Mouse (Mus musculus) embryonic facial prominence, embryonic 12.5 days (tissue): ENCODE measurements around the gene Hist3h2a. TPM values are rescaled to one million over a fixed set of nuclear protein-coding genes. Genes with fewer than 3 reads are reported as not detected.

Source experiments
- ATAC-seq: fragments of 200-750 bp; cut with Nextera tagmentation; 2 replicates; pipeline ENCODE4 v1.8.0; 2017; ENCODE audit not compliant: insufficient number of reproducible peaks, insufficient read depth, low FRiP score, low TSS enrichment
- H3K27ac ChIP-seq: fragments of 300-500 bp; sonication (generic); 2 replicates; pipeline ENCODE4 v1.5.1; 2016; ENCODE audit warnings: mild to moderate bottlenecking
- H3K27me3 ChIP-seq: fragments of 300-500 bp; sonication (generic); 2 replicates; pipeline ENCODE4 v1.6.1; 2016; ENCODE audit warnings: mild to moderate bottlenecking, moderate library complexity
- H3K36me3 ChIP-seq: fragments of 300-500 bp; sonication (generic); 2 replicates; pipeline ENCODE4 v1.6.1; 2016; ENCODE audit warnings: mild to moderate bottlenecking
- H3K4me1 ChIP-seq: fragments of 300-500 bp; sonication (generic); 2 replicates; pipeline ENCODE4 v1.6.1; 2016
- H3K4me2 ChIP-seq: fragments of 300-500 bp; sonication (generic); replicated peaks from 2 replicates; pipeline ENCODE4 v1.6.1; 2016; ENCODE audit warnings: mild to moderate bottlenecking, moderate library complexity
- H3K4me3 ChIP-seq: fragments of 300-500 bp; sonication (generic); 2 replicates; pipeline ENCODE4 v1.5.1; 2016; ENCODE audit warnings: mild to moderate bottlenecking
- H3K9ac ChIP-seq: fragments of 300-500 bp; sonication (generic); 2 replicates; pipeline ENCODE4 v1.6.1; 2016; ENCODE audit warnings: mild to moderate bottlenecking, moderate library complexity
- H3K9me3 ChIP-seq: fragments of 300-500 bp; sonication (generic); 2 replicates; pipeline ENCODE4 v1.6.1; 2016; ENCODE audit warnings: mild to moderate bottlenecking, moderate library complexity
- WGBS: fragments of 180-500 bp; shearing (Covaris S2); methylation state at CpG from one replicate; pipeline ENCODE4 v1.1.7; 2016; 5-methylcytosine and 5-hydroxymethylcytosine counted together
- polyA plus RNA-seq: library from polyadenylated mRNA; unstranded; fragments of >200 nt; fragmentation: Nextera tagmentation; extraction: Ambion mirVana; gene quantifications from 2 replicates; pipeline ENCODE4 v1.2.1, GENCODE M21; 2016

Gene Hist3h2a
- polyA plus RNA-seq, 1 experiment from 2014 or later = 36.3 TPM

- peak overlapping the region; percentile 42 for H3K4me3 ChIP-seq
- peak overlapping the region; percentile 82 for H3K4me2 ChIP-seq
- 36% methylated on average over 15 of the region's 15 CpGs for WGBS
- peaks cover 8% of the 10 kb centered on the region; the same call in 1 of the 2 replicates for H3K36me3 ChIP-seq
- H3K9me3 ChIP-seq = no peaks in the 10 kb centered on the region; the same call in 1 of the 2 replicates
- peaks cover 25% of the 10 kb centered on the region for H3K4me1 ChIP-seq
- peaks cover 18% of the 10 kb centered on the region for H3K27me3 ChIP-seq
- H3K27ac ChIP-seq = no peak overlapping the region
- ATAC-seq = no peak
- H3K9ac ChIP-seq = no peak overlapping the region
These were observed 4.8 kb downstream of the Hist3h2a start for GRCm38 (mm10) chr11:58959186-58959825.

- Histone ChIP-seq H3K36me3 (peaks cover 8% of the 10 kb centered on the region; the same call in 1 of the 2 replicates), H3K4me3 (peak overlapping the region; percentile 42), H3K4me1 (peaks cover 25% of the 10 kb centered on the region), H3K9ac (peak overlapping the region; percentile 40; the same call in 1 of the 2 replicates), H3K27ac (no peak overlapping the region), H3K9me3 (no peaks in the 10 kb centered on the region; the same call in 1 of the 2 replicates), H3K27me3 (peaks cover 18% of the 10 kb centered on the region), H3K4me2 (peak overlapping the region; percentile 82)
- 2% methylated on average over 40 of the region's 40 CpGs for WGBS
- 0 out of 2 replicates have a peak, but pooled peaks have one; percentile 55 for ATAC-seq
These were observed 5.5 kb downstream of the Hist3h2a start for GRCm38 (mm10) chr11:58959921-58960465.

GRCm38 (mm10) chr11:58961364-58962177 is 7.1 kb downstream of the Hist3h2a start:
- H3K27ac ChIP-seq = no peak overlapping the region
- no peaks in the 10 kb centered on the region; the same call in 1 of the 2 replicates for H3K9me3 ChIP-seq
- H3K4me2 ChIP-seq = no peak overlapping the region
- peaks cover 8% of the 10 kb centered on the region; the same call in 1 of the 2 replicates for H3K36me3 ChIP-seq
- no peak overlapping the region for H3K9ac ChIP-seq
- 63% methylated on average over 50 of the region's 50 CpGs for WGBS
- ATAC-seq = no peak
- H3K4me1 ChIP-seq = peaks cover 19% of the 10 kb centered on the region
- no peak overlapping the region for H3K4me3 ChIP-seq
- H3K27me3 ChIP-seq = peaks cover 18% of the 10 kb centered on the region

GRCm38 (mm10) chr11:58963543-58963942 is 9.1 kb downstream of the Hist3h2a start:
- Histone ChIP-seq H3K4me1 (peaks cover 10% of the 10 kb centered on the region; the same call in 1 of the 2 replicates), H3K4me2 (no peak overlapping the region), H3K27me3 (peaks cover 18% of the 10 kb centered on the region), H3K9me3 (no peaks in the 10 kb centered on the region; the same call in 1 of the 2 replicates), H3K27ac (no peak overlapping the region), H3K36me3 (peaks cover 4% of the 10 kb centered on the region; the same call in 1 of the 2 replicates), H3K9ac (no peak overlapping the region), H3K4me3 (no peak overlapping the region)
- ATAC-seq = no peak
- WGBS = 39% methylated on average over 17 of the region's 17 CpGs

- WGBS = 87% methylated on average over 7 of the region's 7 CpGs
- no peak overlapping the region for H3K4me2 ChIP-seq
- H3K27me3 ChIP-seq = peaks cover 18% of the 10 kb centered on the region
- peaks cover 6% of the 10 kb centered on the region; the same call in 1 of the 2 replicates for H3K36me3 ChIP-seq
- H3K9ac ChIP-seq = no peak overlapping the region
- H3K4me3 ChIP-seq = no peak overlapping the region
- no peak for ATAC-seq
- no peaks in the 10 kb centered on the region; the same call in 1 of the 2 replicates for H3K9me3 ChIP-seq
- H3K4me1 ChIP-seq = peaks cover 10% of the 10 kb centered on the region; the same call in 1 of the 2 replicates
- no peak overlapping the region for H3K27ac ChIP-seq
These were observed 9.7 kb downstream of the Hist3h2a start for GRCm38 (mm10) chr11:58964216-58964615.

- H3K9ac ChIP-seq = no peak overlapping the region
- no peaks in the 10 kb centered on the region; the same call in 1 of the 2 replicates for H3K9me3 ChIP-seq
- H3K4me1 ChIP-seq = peaks cover 3% of the 10 kb centered on the region; the same call in 1 of the 2 replicates
- no peak overlapping the region for H3K4me3 ChIP-seq
- no peak overlapping the region for H3K27ac ChIP-seq
- no peak overlapping the region for H3K4me2 ChIP-seq
- no peak for ATAC-seq
- peaks cover 13% of the 10 kb centered on the region; the same call in 1 of the 2 replicates for H3K36me3 ChIP-seq
- peaks cover 18% of the 10 kb centered on the region for H3K27me3 ChIP-seq
- WGBS = 46% methylated on average over 12 of the region's 12 CpGs
These were observed 10.7 kb downstream of the Hist3h2a start for GRCm38 (mm10) chr11:58965001-58965760.

- no peak for ATAC-seq
- 100% methylated on average over 1 of the region's 1 CpGs for WGBS
- Histone ChIP-seq H3K4me1 (peaks cover 3% of the 10 kb centered on the region; the same call in 1 of the 2 replicates), H3K9me3 (no peaks in the 10 kb centered on the region), H3K36me3 (peaks cover 19% of the 10 kb centered on the region; the same call in 1 of the 2 replicates), H3K4me2 (no peak overlapping the region), H3K27me3 (peaks cover 10% of the 10 kb centered on the region), H3K27ac (no peak overlapping the region), H3K4me3 (no peak overlapping the region), H3K9ac (no peak overlapping the region)
These were observed 12.9 kb downstream of the Hist3h2a start for GRCm38 (mm10) chr11:58967346-58967745.

- ATAC-seq = no peak
- Histone ChIP-seq H3K4me2 (no peak overlapping the region), H3K4me3 (no peak overlapping the region), H3K9me3 (no peaks in the 10 kb centered on the region), H3K36me3 (peaks cover 19% of the 10 kb centered on the region; the same call in 1 of the 2 replicates), H3K27me3 (peaks cover 4% of the 10 kb centered on the region), H3K27ac (no peak overlapping the region), H3K4me1 (peaks cover 2% of the 10 kb centered on the region; the same call in 1 of the 2 replicates), H3K9ac (no peak overlapping the region)
- WGBS = 81% methylated on average over 7 of the region's 7 CpGs
These were observed 14.1 kb downstream of the Hist3h2a start for GRCm38 (mm10) chr11:58968551-58968950.

- no peak for ATAC-seq
- no peak overlapping the region for H3K4me3 ChIP-seq
- H3K36me3 ChIP-seq = peaks cover 19% of the 10 kb centered on the region; the same call in 1 of the 2 replicates
- no peak overlapping the region for H3K9ac ChIP-seq
- 90% methylated on average over 8 of the region's 8 CpGs for WGBS
- no peak overlapping the region for H3K27ac ChIP-seq
- H3K4me1 ChIP-seq = no peaks in the 10 kb centered on the region
- H3K4me2 ChIP-seq = no peak overlapping the region
- no peaks in the 10 kb centered on the region for H3K9me3 ChIP-seq
- no peaks in the 10 kb centered on the region for H3K27me3 ChIP-seq
These were observed 14.5 kb downstream of the Hist3h2a start for GRCm38 (mm10) chr11:58969027-58969426.

- no peak for ATAC-seq
- 82% methylated on average over 6 of the region's 6 CpGs for WGBS
- H3K4me2 ChIP-seq = no peak overlapping the region
- no peak overlapping the region for H3K9ac ChIP-seq
- no peaks in the 10 kb centered on the region for H3K4me1 ChIP-seq
- no peak overlapping the region for H3K27ac ChIP-seq
- H3K27me3 ChIP-seq = no peaks in the 10 kb centered on the region
- no peaks in the 10 kb centered on the region for H3K9me3 ChIP-seq
- no peak overlapping the region for H3K4me3 ChIP-seq
- peaks cover 19% of the 10 kb centered on the region; the same call in 1 of the 2 replicates for H3K36me3 ChIP-seq
These were observed 15.2 kb downstream of the Hist3h2a start for GRCm38 (mm10) chr11:58969659-58970058.
